Mouse (Mus musculus): ENCODE measurements around the gene Ppp1r3e.
A peak's percentile ranks its signal among the peaks of the same experiment; 100 is the strongest.

Gene Ppp1r3e

DNA sequence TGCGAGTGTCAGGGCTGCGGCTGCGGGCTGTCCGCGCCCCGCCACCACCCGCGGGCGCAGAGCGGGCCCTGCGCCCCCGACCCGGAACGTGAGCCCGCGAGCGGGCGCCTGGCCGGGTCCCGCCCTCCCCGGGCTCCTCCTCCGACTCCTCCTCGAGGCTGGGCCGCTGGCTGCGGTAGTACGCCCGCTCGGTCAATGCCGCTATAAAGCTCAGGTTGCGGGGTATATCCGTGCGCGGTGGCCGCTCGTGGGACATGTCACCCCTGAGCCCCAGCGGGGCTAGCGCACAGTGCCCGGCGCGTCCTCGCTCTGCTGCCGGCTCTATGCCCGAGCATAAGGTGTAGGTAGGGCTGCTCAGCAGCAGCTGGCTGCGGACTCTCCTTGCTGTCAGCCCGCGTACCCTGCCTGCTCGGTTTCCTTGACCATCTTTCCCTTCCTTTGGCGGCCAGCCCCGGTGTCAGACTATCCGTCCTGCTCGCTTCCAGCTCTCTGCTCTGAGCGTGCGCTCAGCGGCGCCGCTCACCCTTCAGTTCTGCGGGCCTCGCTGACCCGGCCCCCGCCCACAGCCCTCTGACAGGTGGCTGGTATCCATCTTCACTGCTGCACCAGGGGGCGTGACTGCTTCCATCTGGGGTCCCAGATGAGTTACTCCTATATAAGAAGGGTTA is at the start of gene Ppp1r3e:
Gene Ppp1r3e (minus strand): TSS at position 503 of the 668 bp plus-strand sequence.
- DNase-seq (ENCODE audit: low spot score): peak; percentile 65

DNA sequence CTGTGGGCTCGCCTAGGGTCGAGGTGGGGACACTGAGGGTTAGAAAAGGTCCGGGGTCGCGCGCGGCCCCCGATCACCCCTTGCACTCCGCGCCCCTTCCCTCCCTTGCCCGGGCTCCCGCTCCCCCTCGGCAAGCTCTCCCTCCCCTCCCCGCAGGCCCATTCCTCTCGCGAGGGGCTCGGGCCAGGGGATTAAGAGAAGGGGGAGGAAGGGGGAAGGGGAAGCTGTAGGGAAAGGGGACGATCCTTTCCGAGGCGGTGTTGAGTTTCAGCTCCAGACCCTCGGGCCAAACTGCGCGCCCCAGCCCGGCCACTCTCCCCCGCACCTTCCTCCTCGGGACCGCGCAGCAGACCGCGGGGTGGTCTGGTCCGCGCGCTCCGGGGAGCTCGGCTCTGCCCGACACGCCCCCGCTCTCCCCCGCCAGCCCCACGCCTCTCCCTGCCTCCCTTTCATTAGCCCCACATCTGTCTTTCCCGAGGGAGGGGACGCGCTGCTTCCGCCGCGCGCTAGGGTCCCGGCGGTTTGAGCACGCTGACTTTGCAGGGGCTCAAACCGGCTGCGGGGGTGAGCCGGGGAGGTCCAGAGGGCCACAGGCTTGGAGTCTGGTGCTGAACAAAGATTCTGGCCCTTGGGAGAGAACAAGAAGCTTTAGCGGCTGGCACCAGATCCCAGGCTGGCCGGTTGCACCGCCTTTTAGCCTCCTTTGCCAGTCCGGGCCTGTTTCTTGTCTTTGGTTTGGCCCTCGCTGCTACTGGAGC is 49.2 kb upstream of the Ppp1r3e start:
- peak; percentile 84 for DNase-seq (ENCODE audit: low spot score)

DNA sequence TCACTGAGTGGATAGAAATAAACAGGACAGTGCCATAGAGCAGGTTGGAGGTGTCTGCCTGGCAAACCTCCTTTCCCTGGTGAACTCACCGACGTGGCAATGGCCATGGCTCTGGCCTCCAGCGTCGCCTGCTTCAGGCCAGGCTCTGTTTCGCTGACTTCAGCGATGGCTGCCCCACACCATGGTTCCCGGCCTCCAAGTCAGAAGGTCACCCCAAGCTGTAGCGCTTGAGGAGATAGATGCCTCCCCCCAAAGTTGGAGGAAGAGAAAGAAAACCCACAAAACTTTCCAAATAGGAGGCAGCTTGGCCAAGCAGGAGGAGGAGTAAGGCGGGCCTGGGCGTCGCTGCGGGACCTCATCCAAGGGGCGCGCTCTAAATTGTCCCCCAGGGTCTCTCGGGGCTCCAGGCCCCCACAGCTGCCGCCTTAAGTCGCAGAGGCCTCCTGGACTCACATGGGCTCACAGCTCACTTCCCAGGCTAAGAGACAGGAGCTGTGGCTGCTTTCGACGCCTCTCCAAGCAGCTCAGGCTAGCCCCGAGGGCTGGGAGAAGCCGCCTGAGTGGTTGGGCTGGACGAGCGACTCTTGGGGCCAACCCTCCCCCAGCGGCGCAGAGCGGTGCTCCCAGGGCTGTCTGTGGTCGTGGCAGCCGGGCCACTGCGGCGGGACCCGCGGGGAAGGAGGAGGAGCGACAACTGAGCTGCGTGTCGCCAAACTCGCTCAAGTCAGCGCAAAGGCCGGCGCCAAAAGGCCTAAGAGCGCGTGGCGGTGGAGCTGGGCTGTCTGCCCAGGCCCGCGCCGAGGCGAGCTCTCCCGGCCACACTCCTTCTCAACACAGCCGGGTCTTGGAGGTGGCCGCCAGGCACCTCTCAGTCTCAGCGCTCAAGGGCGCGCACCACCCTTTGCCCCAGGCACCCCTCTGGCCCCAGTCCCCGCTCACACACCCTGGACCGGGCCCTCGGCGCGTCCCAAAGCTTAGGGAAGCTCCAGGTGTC is 48.3 kb upstream of the Ppp1r3e start, which contains the start of gene Efs:
Gene Efs (minus strand): TSS at position 778 of the 994 bp plus-strand sequence.
- peak; percentile 72 for DNase-seq (ENCODE audit: low spot score)

DNA sequence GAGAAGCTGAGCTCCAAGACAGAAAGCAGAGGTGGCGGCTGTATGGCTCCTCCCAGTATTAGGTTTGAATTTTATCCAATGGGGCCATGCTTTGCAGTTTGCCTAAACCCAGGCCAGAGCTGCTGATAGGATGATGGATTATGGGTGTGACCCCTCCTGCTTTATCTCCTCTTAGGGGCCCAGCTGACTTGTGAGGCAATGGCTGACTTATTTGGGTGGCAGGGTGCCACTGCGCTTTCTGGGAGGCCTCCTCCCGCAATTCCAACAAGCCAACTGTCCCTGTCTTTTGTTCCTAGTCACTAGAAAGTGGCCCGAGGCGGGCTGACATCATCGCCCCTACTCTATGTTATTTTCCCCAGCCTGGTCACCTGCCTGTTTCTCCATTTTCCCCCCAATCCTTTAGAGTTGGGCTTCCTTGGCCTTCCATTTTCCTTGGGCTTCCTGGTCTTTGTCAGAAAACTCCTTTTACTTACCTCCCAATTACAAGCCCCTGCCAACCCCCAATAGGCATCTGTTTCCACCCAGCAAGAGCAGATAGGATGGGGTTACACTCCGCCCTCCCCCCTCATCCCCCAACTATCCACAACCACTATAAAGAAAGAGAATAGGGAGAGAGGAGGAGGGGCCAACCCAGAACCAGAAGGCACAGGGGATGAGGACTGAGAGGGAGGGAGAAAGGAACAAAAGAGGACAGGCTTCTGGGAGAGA is 47.4 kb upstream of the Ppp1r3e start:
- DNase-seq (ENCODE audit: low spot score): peak; percentile 72

DNA sequence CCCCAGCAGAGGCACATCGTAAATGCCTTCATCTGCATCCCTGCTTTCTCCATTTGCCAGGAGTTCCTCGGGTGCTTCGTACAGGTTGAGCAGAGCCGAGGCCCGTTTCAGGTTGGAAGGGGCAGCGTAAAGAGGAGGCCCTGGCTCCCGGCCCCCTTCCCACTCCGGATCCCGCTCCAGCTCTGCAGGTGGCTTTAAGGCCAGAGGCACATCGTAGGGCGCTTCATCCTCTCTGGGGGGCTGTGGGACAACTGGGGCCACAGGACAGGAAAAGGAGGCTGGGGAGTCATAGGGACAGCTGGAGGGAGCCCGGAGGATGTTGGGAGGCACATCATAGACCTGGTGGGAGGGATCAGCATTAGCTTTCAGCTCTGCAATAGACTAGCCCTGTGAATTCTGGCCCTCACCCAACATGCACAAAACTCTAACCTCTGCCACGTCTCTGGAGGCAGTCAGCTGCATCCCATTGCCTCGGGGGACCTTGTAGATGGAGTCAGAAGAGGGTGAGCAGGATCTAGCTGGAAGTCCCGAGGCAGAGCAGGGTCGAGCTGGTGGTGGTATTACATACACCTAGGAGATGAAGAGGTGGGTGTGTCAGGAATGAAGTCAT is 42.8 kb upstream of the Ppp1r3e start:
- no peak for DNase-seq (ENCODE audit: low spot score)

DNA sequence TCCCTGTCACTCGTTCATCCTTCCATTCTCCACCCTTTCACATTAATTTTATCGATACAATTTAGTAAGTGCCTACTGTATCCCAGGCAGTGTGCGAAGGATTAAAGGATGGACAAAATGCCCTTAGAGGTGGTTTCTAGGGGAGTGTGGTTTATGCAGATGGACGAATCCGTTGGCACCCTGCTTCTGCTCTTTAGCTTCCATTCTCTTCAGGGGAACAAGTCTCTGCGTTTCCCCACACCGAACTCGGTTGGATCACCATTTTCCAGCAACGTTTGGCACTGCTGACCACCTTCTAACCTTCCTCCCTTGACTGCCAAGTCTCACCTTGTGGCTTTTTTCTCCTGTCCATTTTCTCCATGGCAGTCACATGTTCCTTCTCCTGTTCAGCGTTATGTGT is 36.0 kb upstream of the Ppp1r3e start:
- no peak for DNase-seq (ENCODE audit: low spot score)

DNA sequence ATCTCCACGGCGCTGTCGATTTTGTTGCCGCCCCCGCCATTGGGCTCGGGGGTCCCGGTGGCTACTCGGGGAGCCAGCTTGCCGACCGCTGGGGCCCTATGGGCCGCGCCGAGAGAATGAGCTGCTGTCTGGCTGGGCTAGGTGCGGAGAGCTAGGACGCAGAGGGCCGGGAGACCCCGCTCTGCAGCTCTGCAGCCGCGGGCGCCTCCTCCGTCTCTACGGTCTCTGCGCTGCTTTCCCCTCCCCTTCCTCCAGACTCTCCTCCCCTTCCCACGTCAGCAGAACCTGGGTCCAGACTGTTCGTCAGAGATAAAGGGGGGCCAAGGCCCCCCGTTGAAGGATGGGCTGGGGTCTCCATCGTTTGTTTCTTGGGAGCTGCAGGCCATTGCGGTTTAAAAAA is 35.5 kb upstream of the Ppp1r3e start, which contains the start of gene Slc22a17:
Gene Slc22a17 (minus strand): TSS at position 247 of the 400 bp plus-strand sequence.
- peak; percentile 84 for DNase-seq (ENCODE audit: low spot score)

DNA sequence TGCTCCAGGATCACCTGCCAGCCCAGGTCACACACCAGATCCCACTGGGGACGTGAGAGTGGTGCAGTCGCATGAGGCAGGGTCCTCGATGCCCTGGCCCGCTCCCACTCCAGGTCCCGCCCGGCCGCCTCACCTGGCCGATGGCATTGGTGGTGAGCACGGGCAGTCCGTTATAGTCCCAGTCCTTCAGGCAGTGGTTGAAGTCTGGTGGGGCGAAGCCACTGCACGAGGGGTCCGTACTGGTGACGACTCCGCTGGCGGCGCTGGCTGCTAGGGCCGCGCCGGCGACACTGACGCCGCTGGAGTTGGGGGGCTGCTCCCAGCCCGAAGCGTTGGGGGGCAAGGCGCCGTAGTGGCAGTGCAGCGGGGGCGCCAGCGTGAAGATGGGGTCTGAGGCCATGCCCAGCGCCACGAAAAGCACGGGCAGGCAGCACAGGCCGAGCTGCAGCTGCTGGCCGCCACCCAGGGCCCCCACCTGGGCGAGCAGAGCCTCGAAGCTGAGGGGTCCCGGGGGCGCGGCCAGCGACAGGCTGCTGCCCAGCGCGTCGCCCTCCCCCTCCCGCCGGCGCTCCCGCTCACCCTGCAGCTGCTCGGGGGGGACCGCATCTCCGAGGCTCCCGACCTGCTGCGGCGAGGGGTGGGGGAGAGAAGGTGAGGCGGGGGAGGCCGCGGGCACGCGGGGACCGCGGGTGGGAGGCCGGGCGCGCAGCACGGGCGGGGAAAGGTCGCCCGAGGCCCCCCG is 34.9 kb upstream of the Ppp1r3e start:
- peak; percentile 29 for DNase-seq (ENCODE audit: low spot score)

DNA sequence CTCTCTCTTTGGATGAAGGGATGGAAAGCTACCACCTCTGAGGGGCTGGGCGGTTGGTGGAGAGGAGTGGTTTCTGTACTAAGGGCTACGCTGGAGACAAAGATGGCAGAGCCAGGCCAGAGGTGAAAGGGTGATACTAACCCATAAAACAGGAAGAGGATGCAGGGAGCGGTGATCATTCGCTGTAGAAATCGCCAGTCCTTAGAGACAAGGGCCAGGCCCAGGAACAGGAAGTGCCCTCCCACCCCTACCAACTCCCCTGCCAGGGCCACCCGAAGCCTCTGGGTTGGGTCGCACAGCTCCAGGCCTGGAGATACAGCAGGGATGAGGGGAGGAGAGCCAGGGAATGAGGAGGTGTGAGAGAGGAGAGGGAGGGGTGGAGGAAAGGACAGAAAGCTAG is 31.3 kb upstream of the Ppp1r3e start:
- no peak for DNase-seq (ENCODE audit: low spot score)

DNA sequence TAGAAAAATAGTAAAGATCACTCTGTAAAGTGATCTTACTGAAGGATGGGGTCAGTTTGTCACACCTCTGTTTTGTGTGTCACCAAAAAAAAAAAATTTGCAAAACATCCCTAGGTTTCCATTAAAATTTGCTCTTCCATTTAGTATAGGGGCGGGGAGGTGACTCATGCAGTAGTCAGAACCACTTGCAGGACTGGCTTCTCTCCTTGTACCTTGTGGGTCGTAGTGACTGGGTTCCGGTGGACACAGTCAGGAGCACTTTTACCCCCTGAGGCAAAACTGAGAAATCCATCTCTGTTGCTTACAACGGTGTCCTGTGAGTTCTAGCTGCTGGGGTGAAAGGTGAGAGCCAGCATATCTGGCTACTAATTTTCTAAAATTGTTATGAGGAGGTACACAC is 26.3 kb upstream of the Ppp1r3e start:
- DNase-seq (ENCODE audit: low spot score): no peak

DNA sequence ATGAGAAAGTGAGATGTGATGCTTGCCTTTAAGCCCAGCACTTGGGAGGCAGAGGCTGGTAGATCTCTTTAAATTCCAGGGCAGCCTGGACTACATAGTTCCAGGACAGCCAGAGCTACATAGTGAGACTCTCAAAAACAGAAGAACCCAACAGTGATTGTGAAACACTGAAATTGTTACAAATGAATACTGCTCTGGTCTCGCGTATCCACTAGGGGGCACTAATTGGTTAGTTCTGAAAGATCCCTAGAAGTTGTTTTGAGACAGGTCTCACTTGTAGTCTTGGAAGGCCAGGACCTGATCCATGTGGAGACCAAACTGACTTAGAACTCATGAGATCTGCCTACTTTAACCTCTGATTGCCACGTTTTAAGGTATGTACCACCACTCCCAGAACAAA is 23.0 kb upstream of the Ppp1r3e start:
- peak; percentile 93 for DNase-seq (ENCODE audit: low spot score)

DNA sequence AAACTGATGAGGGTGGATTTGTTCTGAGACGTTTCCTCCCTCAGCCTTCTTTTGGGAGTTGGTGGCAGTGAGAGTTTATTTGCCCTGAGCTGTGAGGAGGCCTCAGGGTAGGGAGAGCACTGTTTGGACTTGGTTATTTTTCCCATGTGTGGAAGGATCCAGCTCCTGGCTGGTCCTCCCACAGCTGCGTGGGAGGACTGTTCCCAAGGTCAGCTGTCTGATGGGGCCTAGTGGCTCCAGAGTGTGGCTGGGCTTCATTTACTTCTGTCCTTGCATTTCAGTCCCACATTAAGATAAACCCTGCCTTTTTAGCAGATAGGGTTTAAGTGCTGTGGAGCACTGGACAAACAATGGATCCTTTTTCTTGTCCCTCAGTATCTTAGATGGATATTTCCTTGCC is 20.1 kb upstream of the Ppp1r3e start:
- no peak for DNase-seq (ENCODE audit: low spot score)

DNA sequence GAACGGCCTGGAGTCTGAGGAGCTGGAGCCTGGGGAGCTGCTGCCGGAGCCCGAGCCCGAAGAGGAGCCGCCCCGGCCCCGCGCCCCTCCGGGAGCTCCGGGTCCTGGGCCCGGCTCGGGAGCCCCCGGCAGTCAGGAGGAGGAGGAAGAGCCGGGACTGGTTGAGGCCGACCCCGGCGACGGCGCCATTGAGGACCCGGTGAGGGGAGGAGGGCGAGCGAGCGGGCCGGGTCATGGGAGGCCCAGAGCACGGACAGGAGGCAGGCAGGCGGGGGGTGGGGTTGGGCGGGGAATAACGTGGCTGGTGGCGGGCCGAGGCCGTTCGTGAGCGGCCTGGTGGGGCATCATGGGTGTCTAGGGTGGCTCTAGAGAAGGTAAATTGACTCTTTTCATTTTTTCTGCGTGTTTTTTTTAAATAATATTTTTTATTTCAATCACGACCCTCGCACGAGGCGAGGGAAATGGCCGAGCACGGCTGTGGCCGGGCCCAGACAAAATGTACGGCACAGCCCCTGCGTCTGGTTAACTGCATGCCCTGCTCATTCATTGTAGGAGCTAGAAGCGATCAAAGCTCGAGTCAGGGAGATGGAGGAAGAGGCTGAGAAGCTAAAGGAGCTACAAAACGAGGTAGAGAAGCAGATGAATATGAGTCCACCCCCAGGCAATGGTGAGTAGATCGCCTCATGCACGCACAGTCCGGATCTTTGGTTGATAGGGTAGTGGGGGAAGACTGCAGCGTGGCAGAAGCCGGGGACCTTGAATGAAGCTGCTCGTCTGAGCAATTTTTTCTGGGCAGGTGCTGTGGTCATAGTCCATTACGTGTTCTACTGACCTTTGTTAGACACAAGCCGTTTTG is 17.2 kb upstream of the Ppp1r3e start:
- DNase-seq (ENCODE audit: low spot score): peak; percentile 58

DNA sequence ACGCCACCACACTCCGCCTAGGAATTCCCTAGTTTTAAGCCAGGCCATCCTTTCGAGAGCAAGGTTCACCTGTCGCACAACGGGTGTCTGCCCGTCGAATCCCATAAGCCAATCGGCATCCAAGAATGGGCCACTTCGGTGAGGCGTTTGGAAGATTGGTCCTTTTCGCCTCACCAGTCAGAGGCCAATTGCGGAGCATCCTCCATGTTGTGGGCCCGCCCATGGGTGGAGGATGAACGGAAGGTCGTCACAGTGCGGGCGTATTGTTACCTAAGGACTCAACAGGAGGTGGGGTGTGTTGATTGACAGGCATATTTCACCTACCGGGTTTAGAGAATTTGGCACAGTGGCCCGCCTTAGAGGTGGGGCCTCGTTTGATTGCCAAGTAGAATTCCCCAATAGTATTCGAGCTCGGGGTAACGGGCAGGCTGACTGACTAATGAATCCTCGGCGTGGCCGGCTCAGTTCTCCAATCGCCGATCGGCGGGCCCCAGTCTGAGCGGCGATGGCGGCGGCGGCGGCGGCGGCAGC is 16.4 kb upstream of the Ppp1r3e start:
- DNase-seq (ENCODE audit: low spot score): peak; percentile 99

DNA sequence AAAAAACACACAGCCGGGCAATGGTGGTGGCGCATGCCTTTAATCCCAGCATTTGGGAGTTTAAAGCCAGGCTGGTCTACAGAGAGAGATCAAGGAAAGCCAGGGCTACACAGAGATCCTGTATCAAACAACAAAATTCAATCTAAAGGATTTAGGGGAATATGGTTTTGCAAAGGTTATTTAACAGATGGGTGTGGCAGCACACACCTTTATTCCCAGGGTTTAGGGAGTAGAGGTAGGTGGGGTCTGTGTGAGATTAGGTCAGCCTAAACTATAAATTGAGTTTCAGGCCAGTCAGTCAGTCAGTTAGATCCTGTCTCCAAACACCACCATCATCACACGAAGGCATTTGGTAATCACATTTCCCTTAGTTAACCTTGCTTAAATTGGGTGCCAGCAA is 14.8 kb upstream of the Ppp1r3e start, which contains the start of gene Pabpn1:
Gene Pabpn1 (plus strand): TSS at position 301 of the 400 bp plus-strand sequence.
- DNase-seq (ENCODE audit: low spot score): no peak

DNA sequence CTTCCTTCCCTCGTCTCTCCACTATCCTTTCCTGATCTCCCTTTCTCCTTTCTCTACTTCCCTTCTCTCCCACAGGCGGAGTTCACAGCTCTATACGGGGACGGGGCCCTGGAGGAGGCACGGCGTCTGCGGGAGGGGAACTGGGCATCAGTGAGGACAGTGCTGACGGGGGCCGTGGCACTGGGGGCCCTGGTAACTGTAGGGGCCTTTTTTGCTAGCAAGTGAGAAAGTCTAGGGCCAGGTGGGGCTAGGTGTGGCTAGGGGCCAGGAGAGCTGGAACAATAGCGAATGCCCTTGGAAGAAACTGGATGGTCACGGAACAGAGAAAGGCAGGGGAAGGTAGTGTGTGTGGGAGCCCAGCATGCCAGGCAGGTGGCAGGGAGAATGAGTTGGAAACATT is 8.0 kb upstream of the Ppp1r3e start:
- no peak for DNase-seq (ENCODE audit: low spot score)

DNA sequence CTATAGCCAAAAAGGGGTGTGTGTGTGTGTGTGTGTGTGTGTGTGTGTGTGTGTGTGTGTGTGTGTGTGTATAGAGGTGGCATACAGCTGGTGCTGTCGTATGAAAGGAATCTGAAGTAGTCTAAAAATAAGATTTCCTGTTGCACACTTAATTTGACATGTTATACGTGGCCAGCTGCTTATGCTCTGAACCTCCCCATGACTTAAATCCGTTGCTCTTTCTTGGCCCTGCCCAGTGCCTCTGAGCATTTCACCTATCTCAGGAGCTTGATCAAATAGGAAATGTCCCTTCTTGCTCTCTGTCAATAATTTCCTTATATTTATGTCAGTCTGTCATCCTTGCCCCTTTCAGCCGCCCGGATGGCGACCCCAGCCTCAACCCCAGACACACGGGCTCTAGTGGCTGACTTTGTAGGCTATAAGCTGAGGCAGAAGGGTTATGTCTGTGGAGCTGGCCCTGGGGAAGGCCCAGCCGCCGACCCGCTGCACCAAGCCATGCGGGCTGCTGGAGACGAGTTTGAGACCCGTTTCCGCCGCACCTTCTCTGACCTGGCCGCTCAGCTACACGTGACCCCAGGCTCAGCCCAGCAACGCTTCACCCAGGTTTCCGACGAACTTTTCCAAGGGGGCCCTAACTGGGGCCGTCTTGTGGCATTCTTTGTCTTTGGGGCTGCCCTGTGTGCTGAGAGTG is 6.8 kb upstream of the Ppp1r3e start:
- DNase-seq (ENCODE audit: low spot score): no peak
